Mouse (Mus musculus) adrenal gland, postnatal 10 days (tissue): ENCODE measurements around the gene Shisa7. TPM values are rescaled to one million over a fixed set of nuclear protein-coding genes. Genes with fewer than 3 reads are reported as not detected.
"Not testable (repeated sequence)": the region's sequence is repeated elsewhere in the genome, so short reads cannot be mapped to it uniquely, and the experiment has no call there.

Experiments used
- DNase-seq: peaks from one replicate; pipeline ENCODE4 v3.0.0; 2021; ENCODE audit warnings: mixed read lengths
- total RNA-seq, 2 experiments: library from RNA; stranded (reverse); gene quantifications; 2 replicates each; pipeline ENCODE4 v1.2.3; 2021

Gene Shisa7
- total RNA-seq, 2 experiments from 2014 or later = 1.3 to 3.1 TPM

DNA sequence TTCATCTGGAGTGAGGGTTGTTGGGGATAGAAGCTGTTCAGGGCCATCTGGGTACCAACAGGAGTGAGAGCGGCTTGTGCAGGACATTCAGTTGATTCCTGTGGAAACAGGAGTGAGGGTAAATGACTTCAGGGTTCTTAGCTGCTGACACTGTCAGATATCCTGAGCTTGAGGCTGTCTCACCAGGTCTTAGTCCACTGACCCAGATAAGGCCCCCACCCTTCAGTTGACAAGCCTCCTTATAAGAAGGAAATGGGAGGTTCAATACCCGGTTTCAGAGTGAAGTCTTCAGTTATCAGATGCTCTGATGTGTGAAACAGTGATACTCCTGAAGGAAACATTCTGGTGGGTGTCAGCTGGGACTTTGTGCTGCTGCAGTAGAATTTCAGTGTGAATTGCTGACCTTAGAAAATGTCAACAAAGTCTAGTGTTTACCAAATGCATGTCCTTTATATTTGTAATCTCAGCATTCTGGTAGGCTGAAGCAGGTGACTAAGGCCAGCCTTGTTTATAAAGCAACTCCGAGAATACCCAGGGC lies 49.8 kb downstream of the Shisa7 start:
- no peak for DNase-seq

DNA sequence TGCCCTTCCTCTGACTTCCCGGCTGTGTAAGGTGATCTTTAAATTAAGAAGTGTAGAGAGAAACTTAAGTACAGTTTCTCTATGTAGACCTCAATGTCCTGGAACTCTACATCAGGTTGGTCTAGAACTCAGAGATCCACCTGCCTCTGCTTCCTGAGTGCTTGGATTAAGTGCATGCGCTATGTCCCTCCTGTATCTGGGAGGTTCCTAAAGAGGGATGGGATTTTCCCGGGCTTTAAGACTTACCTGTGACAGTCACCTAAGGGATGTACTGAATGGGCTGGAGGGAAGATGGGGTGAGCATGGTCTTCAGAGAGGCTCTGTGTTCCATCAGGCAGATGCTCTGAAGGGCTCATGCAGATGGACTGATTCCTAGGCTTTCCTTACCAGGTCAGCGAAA lies 50.8 kb downstream of the Shisa7 start:
- no peak for DNase-seq

GRCm38 (mm10) chr7:4793248-4793647 lies 51.2 kb downstream of the Shisa7 start:
- not testable (repeated sequence) for DNase-seq

DNA sequence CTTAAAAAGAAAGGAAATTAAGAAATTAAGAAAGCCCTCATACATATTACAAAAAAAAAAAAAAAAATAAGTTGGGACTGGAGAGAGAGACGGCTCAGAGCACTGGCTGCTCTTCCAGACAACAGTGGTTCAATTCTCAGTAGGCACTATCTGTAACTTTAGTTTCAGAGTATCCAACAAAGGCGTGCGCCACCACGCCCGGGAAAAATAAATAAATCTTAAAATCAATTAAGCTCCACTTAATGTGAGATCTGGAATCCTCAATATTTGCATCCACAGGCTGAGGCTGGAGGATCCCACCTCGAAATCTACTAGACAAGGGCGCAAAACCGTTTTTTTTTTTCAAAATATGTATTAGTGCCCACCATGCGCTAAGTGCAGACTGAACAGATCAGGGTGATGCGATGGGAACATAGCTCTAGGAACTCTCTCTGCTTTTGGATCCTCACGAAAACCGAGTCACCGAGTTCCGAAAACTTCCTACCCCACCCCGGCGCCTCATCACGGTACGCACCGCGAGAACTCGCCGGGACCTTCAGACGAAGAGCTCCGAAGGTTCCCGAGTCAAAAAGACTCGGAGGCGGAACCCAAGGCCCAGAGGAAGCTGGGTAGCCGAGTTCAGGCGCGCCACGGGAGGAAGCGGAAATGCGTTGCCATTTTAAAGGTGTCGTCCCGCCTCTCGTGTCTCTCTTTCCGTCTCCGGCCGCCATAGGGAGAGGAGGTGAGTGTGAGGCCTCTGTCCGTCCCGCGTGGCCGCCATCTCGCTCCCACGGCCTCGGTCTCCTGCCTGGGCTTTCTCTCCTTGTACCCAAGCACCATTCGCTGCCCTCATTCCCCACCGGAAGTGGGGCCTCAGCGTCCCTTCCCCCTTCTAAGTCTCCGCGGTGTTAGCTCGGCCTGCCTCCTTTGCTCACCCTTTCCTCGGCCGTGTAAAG lies 52.0 kb downstream of the Shisa7 start, which contains the start of gene Rpl28:
Gene Rpl28, plus strand, starts transcription at position 597 of the 935 bp plus-strand sequence.
- peak; percentile 95 for DNase-seq

GRCm38 (mm10) chr7:4789436-4789935 lies 55.0 kb downstream of the Shisa7 start, which contains the start of gene Tmem238:
Tmem238 (minus strand) TSS chr7:4789656.
- DNase-seq = peak; percentile 77

GRCm38 (mm10) chr7:4788499-4789435 lies 55.7 kb downstream of the Shisa7 start:
- DNase-seq = peak; percentile 79

DNA sequence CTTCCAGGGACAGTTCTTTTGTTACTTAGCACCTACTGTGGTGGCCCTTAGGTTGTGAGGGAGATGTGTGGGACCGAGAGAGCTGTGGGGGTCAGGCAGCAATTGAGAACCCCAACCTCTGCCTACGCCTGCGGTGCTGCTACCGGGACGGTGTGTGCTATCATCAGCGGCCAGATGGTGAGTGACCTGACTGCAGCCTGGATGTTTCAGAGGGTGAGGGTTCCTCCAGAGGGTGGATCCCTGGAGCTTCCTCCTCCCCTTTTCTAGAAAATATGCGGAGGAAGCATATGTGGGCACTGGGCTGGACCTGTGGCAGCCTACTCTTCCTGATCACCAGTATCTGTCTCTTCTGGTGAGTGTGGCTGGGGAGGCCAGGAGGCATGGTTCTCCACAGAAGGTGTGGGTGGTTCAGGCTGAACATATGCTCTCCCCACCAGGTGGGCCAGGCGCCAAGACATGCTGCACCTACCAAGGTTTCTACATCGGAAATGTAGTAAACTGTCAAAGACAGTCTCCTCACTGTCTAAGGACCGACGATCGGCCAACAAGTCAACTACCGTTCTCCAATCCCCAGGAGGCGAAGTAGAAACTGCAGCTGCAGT lies 60.7 kb downstream of the Shisa7 start:
- DNase-seq = no peak

GRCm38 (mm10) chr7:4782759-4783158 lies 61.7 kb downstream of the Shisa7 start, which contains the start of the genes Il11 and Tmem190:
Il11 (minus strand) TSS chr7:4782859.
Tmem190 (plus strand) TSS chr7:4782937.
- DNase-seq = no peak

GRCm38 (mm10) chr7:4782130-4782529 lies 62.4 kb downstream of the Shisa7 start:
- DNase-seq = no peak

- DNase-seq = no peak
Measured at GRCm38 (mm10) chr7:4779921-4780320, 64.6 kb downstream of the Shisa7 start.

DNA sequence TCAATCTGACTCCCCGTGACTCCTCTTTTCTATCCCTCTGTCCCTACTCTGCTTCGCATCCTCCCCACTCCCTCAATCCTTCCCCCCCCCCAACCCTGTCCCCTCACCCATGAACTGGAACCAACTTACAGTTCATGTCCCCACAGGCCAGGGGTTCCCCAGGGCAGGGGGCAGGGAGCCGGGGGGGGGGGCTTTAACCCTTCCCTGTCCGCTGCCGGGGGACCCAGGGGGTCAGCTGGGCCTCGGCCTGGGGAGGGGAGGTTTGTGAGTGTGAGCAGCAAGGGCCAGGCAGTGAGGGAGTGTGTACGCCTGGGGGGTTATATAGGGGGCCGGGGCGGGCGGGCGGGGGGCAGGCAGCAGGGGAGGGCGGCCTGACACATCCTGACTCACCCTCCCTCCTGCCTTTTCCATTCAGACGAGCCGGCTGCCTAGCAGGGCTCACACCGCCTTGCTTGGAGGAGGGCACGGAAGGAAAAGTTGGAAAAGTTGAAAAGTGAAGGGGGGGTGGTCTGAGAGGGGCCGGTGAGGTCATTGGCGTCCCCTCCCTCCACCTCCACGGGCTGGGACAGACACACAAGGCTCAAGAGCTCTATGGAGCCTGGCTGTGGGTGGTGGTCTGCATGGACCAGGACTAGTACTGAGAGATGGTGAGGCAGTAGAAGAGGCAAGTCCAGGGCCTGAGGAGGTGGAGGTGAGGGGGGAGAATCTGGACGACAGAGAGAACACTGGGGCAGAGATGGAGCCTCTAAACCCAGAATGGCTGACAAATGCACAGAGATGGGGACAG lies 66.5 kb downstream of the Shisa7 start:
- DNase-seq = no peak

GRCm38 (mm10) chr7:4776861-4777830 lies 67.3 kb downstream of the Shisa7 start:
- DNase-seq = peak; percentile 75

DNA sequence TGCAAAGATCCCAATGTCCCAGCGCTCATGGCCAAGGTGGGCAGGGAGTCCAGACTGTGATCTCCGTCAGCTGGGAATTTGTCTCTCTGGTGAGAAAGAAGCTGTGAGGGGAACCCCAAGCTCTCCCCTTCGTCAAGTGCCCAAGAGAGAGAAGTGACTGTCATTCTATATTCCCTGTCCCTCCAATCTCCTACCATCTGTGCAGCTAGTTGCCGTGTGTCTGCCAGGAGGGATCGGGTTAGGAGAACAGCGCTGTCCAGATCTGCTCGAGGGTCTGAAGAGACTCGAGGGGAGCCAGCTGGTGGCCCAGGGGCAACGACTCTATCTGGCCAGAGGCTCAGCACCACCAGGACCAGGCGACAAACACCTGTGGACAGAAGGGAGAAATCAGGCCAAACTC lies 68.4 kb downstream of the Shisa7 start:
- no peak for DNase-seq

Other genes with a start within 250 kb of the Shisa7 start
- not detected for gene Ptprh, start 240.7 kb downstream of the Shisa7 start, total RNA-seq
- 10 to 100 TPM; 12.7 to 14.7 TPM for gene Tmem86b, start 213.3 kb downstream of the Shisa7 start, total RNA-seq
- 10 to 100 TPM; 74.0 to 83.3 TPM for gene Ppp6r1, start 185.7 kb downstream of the Shisa7 start, total RNA-seq
- gene Hspbp1, start 159.6 kb downstream of the Shisa7 start, total RNA-seq = 10 to 100 TPM; 36.1 to 36.7 TPM
- 10 to 100 TPM in 1 of 2 experiments, 1 to 10 TPM in 1; 7.5 to 11.8 TPM for gene Brsk1, start 154.1 kb downstream of the Shisa7 start, total RNA-seq
- gene Tmem150b, start 119.4 kb downstream of the Shisa7 start, total RNA-seq = under 1 TPM; 0.21 to 0.27 TPM
- gene Kmt5c, start 104.6 kb downstream of the Shisa7 start, total RNA-seq = 10 to 100 TPM; 54.5 to 98.2 TPM
- 10 to 100 TPM; 28.5 to 39.2 TPM for gene Cox6b2, start 91.6 kb downstream of the Shisa7 start, total RNA-seq
- gene Fam71e2, start 73.4 kb downstream of the Shisa7 start, total RNA-seq = not detected
- gene Il11, start 61.8 kb downstream of the Shisa7 start, total RNA-seq = under 1 TPM; 0.12 to 0.18 TPM
- gene Tmem190, start 61.8 kb downstream of the Shisa7 start, total RNA-seq = not detected
- 10 to 100 TPM; 10.4 to 11.3 TPM for gene Tmem238, start 55.0 kb downstream of the Shisa7 start, total RNA-seq
- gene Rpl28, start 51.8 kb downstream of the Shisa7 start, total RNA-seq = 1,000 to 10,000 TPM; 1,057 to 1,113 TPM
- 100 to 1,000 TPM; 122 to 126 TPM for gene Ube2s, start 32.1 kb downstream of the Shisa7 start, total RNA-seq
- 10 to 100 TPM in 1 of 2 experiments, 1 to 10 TPM in 1; 6.8 to 13.3 TPM for gene Isoc2b, start 25.6 kb upstream of the Shisa7 start, total RNA-seq
- 10 to 100 TPM; 52.8 to 56.8 TPM for gene Isoc2a, start 32.5 kb upstream of the Shisa7 start, total RNA-seq
- not detected for gene Gm36210, start 61.8 kb upstream of the Shisa7 start, total RNA-seq
- 10 to 100 TPM; 14.7 to 16.4 TPM for gene Zfp628, start 70.5 kb upstream of the Shisa7 start, total RNA-seq
- 1 to 10 TPM; 5.5 to 8.5 TPM for gene Nat14, start 77.3 kb upstream of the Shisa7 start, total RNA-seq
- 1 to 10 TPM; 5.9 to 6.9 TPM for gene Ssc5d, start 81.1 kb upstream of the Shisa7 start, total RNA-seq
- 1 to 10 TPM; 1.6 to 3.1 TPM for gene Sbk2, start 119.7 kb upstream of the Shisa7 start, total RNA-seq
- gene Sbk3, start 126.5 kb upstream of the Shisa7 start, total RNA-seq = under 1 TPM; 0.24 to 0.30 TPM
- 10 to 100 TPM; 16.0 to 19.9 TPM for gene Zfp579, start 151.5 kb upstream of the Shisa7 start, total RNA-seq
- 10 to 100 TPM; 12.6 to 13.2 TPM for gene Zfp524, start 169.7 kb upstream of the Shisa7 start, total RNA-seq
- gene Fiz1, start 170.0 kb upstream of the Shisa7 start, total RNA-seq = 10 to 100 TPM; 24.4 to 27.7 TPM
- gene Gm44973, start 170.8 kb upstream of the Shisa7 start, total RNA-seq = not detected
- 10 to 100 TPM; 22.9 to 30.0 TPM for gene Zfp865, start 175.7 kb upstream of the Shisa7 start, total RNA-seq
- 1 to 10 TPM; 2.1 to 2.6 TPM for gene Ccdc106, start 175.9 kb upstream of the Shisa7 start, total RNA-seq
- gene 4632433K11Rik, start 189.4 kb upstream of the Shisa7 start, total RNA-seq = not detected
- gene Zfp784, start 193.8 kb upstream of the Shisa7 start, total RNA-seq = 1 to 10 TPM; 5.7 to 7.3 TPM
- 10 to 100 TPM; 11.4 to 13.1 TPM for gene Zfp580, start 206.8 kb upstream of the Shisa7 start, total RNA-seq
- 100 to 1,000 TPM; 142 to 161 TPM for gene U2af2, start 217.4 kb upstream of the Shisa7 start, total RNA-seq
- 100 to 1,000 TPM; 144 to 150 TPM for gene Epn1, start 235.5 kb upstream of the Shisa7 start, total RNA-seq